22 mouse cellular contexts compared by ENCODE assay signal in the genomic region with DNA sequence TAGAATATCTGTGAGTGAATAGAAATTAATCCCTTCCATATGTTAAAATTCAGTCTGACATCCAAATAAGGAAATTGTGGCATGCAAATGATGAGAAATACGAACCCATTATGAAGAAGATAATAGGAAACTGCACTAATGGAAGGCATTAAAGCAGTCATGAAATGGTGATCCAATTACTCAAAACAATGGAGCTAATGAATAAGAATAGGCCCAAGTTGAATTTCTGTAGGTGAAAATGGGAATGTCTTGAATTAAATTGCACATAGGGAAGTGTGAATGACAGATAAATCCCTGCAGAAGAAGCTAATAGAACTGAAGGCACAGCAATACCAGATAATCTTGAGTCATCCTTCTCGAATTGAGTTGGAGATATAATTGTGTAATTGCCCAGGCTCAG.
DNase-seq lines count a peak whose midpoint lies in the region; ATAC-seq and TF ChIP-seq lines count a peak whose summit lies in the region.
"Had no signal": no experiment of that assay in that cellular context is flagged by ENCODE, and none has a peak within 500 bp of the region (broad histone marks: within the 10 kb centered on the region; RNA-seq: fewer than 3 reads in every experiment).

No protein-coding gene starts in this region.

- no peak overlapping the region for H3K4me3 ChIP-seq in forebrain, embryonic 13.5 days
- H3K4me3 ChIP-seq in forebrain, embryonic 12.5 days (replicated peaks) = no peak overlapping the region
- no peak overlapping the region for H3K4me3 ChIP-seq in forebrain, embryonic 16.5 days (replicated peaks; ENCODE audit: low read length)
- no peak overlapping the region for H3K4me3 ChIP-seq in forebrain, embryonic 11.5 days (ENCODE audit: low read depth, low read length)
- H3K4me3 ChIP-seq in heart, adult 2 months = no peak overlapping the region
- H3K4me3 ChIP-seq: embryonic facial prominence, embryonic 10.5 days; embryonic facial prominence, embryonic 12.5 days had no signal

- peak; percentile 36; the same call in 1 of the 2 replicates for ATAC-seq in forebrain, embryonic 13.5 days
- no peak for ATAC-seq in forebrain, embryonic 12.5 days (ENCODE audit: low FRiP score)
- peak; percentile 59; the same call in 1 of the 2 replicates for ATAC-seq in forebrain, embryonic 16.5 days
- ATAC-seq in forebrain, embryonic 11.5 days (replicated peaks; ENCODE audit: low FRiP score) = no peak
- ATAC-seq: activated CD4-positive, CD25-positive, alpha-beta regulatory T cell, adult 4 months; CD4-positive, CD25-positive, alpha-beta regulatory T cell, adult 4 months; Patski had no signal

- intact Hi-C loops in heart, adult 2 months (cut with DNase I) = no loop called here

- TF ChIP-seq POLR2A in brain, embryonic 14.5 days (IDR thresholded peaks at IDR 0.05; ENCODE audit: borderline replicate concordance, extremely low read depth, insufficient read depth, insufficient read length, poor library complexity, severe bottlenecking) = no peak
- no peak for TF ChIP-seq POLR2A in heart, adult 2 months (IDR thresholded peaks at IDR 0.05; ENCODE audit: insufficient read depth, low read depth, low read length)

- no peak for DNase-seq in forebrain, embryonic 11.5 days (ENCODE audit: low spot score)
- DNase-seq in brain, embryonic 14.5 days (ENCODE audit: low read depth) = peak; percentile 54
- DNase-seq in heart, adult 2 months = no peak
- DNase-seq: adrenal gland, adult 8-10 months; adrenal gland, postnatal 14 days; adrenal gland, postnatal 36 days; B cell, adult 2 months; cerebellum, adult 11-12 months; cerebellum, adult 2 months; cerebellum, adult 9-10 months; cerebellum, postnatal 10 days; cerebellum, postnatal 25 days had no signal

- H3K27ac ChIP-seq in forebrain, embryonic 13.5 days = no peak overlapping the region
- H3K27ac ChIP-seq in forebrain, embryonic 12.5 days = no peak overlapping the region
- H3K27ac ChIP-seq in forebrain, embryonic 16.5 days (ENCODE audit: low read length) = no peak overlapping the region
- no peak overlapping the region for H3K27ac ChIP-seq in forebrain, embryonic 11.5 days (ENCODE audit: low read depth, low read length)
- no peak overlapping the region for H3K27ac ChIP-seq in heart, adult 2 months
- H3K27ac ChIP-seq: embryonic facial prominence, embryonic 10.5 days; embryonic facial prominence, embryonic 12.5 days had no signal

- WGBS in forebrain, embryonic 13.5 days = 32% methylated on average over 2 of the region's 2 CpGs
- WGBS in forebrain, embryonic 12.5 days = 50% methylated on average over 2 of the region's 2 CpGs
- 34% methylated on average over 2 of the region's 2 CpGs for WGBS in forebrain, embryonic 16.5 days
- WGBS in forebrain, embryonic 11.5 days = 64% methylated on average over 2 of the region's 2 CpGs
- WGBS in heart, adult 2 months = 46% methylated on average over 2 of the region's 2 CpGs

- no peak for TF ChIP-seq CTCF in brain, embryonic 14.5 days (IDR thresholded peaks at IDR 0.05; ENCODE audit: borderline replicate concordance, extremely low read depth, insufficient read depth, insufficient read length)
- no peak for TF ChIP-seq CTCF in heart, adult 2 months (IDR thresholded peaks at IDR 0.05)

- no peaks in the 10 kb centered on the region for H3K36me3 ChIP-seq in forebrain, embryonic 13.5 days (ENCODE audit: poor library complexity, severe bottlenecking)
- H3K36me3 ChIP-seq in forebrain, embryonic 12.5 days (replicated peaks) = no peaks in the 10 kb centered on the region
- H3K36me3 ChIP-seq in forebrain, embryonic 16.5 days (ENCODE audit: control insufficient read depth, insufficient read depth) = no peaks in the 10 kb centered on the region
- no peaks in the 10 kb centered on the region for H3K36me3 ChIP-seq in forebrain, embryonic 11.5 days (ENCODE audit: control insufficient read depth, insufficient read depth, low read length)
- no peaks in the 10 kb centered on the region for H3K36me3 ChIP-seq in heart, adult 2 months (ENCODE audit: control insufficient read depth, insufficient read depth, low read length)
- H3K36me3 ChIP-seq: embryonic facial prominence, embryonic 10.5 days; embryonic facial prominence, embryonic 12.5 days; G1E had no signal

- no peak overlapping the region for H3K4me2 ChIP-seq in forebrain, embryonic 13.5 days
- no peak overlapping the region for H3K4me2 ChIP-seq in forebrain, embryonic 12.5 days
- H3K4me2 ChIP-seq in forebrain, embryonic 16.5 days (ENCODE audit: low read length) = no peak overlapping the region
- no peak overlapping the region for H3K4me2 ChIP-seq in forebrain, embryonic 11.5 days (ENCODE audit: low read depth, low read length, severe bottlenecking)
- H3K4me2 ChIP-seq: embryonic facial prominence, embryonic 12.5 days had no signal

- H3K4me1 ChIP-seq in forebrain, embryonic 13.5 days = no peaks in the 10 kb centered on the region
- H3K4me1 ChIP-seq in forebrain, embryonic 12.5 days = no peaks in the 10 kb centered on the region
- H3K4me1 ChIP-seq in forebrain, embryonic 16.5 days (replicated peaks; ENCODE audit: control insufficient read depth, insufficient read depth, low read length) = no peaks in the 10 kb centered on the region
- H3K4me1 ChIP-seq in forebrain, embryonic 11.5 days (replicated peaks; ENCODE audit: control insufficient read depth, insufficient read depth, low read length) = no peaks in the 10 kb centered on the region
- no peaks in the 10 kb centered on the region for H3K4me1 ChIP-seq in heart, adult 2 months (ENCODE audit: control insufficient read depth, insufficient read depth, low read length)
- H3K4me1 ChIP-seq: embryonic facial prominence, embryonic 10.5 days; embryonic facial prominence, embryonic 12.5 days had no signal

- H3K9ac ChIP-seq in forebrain, embryonic 13.5 days = no peak overlapping the region
- H3K9ac ChIP-seq in forebrain, embryonic 12.5 days = no peak overlapping the region
- H3K9ac ChIP-seq in forebrain, embryonic 16.5 days (replicated peaks; ENCODE audit: low read depth, low read length) = no peak overlapping the region
- no peak overlapping the region for H3K9ac ChIP-seq in forebrain, embryonic 11.5 days (ENCODE audit: low read length)
- H3K9ac ChIP-seq in heart, adult 2 months (ENCODE audit: low read depth, low read length) = no peak overlapping the region
- H3K9ac ChIP-seq: embryonic facial prominence, embryonic 12.5 days had no signal

- H3K79me2 ChIP-seq in heart, adult 2 months (replicated peaks; ENCODE audit: control insufficient read depth, insufficient read depth, low read length) = no peaks in the 10 kb centered on the region

- no peaks in the 10 kb centered on the region for H3K27me3 ChIP-seq in forebrain, embryonic 13.5 days
- no peaks in the 10 kb centered on the region for H3K27me3 ChIP-seq in forebrain, embryonic 12.5 days
- no peaks in the 10 kb centered on the region for H3K27me3 ChIP-seq in forebrain, embryonic 16.5 days (replicated peaks; ENCODE audit: control insufficient read depth, insufficient read depth, low read length)
- no peaks in the 10 kb centered on the region for H3K27me3 ChIP-seq in forebrain, embryonic 11.5 days (ENCODE audit: control insufficient read depth, insufficient read depth, low read length)
- H3K27me3 ChIP-seq in heart, adult 2 months (ENCODE audit: control insufficient read depth, insufficient read depth, low read length) = no peaks in the 10 kb centered on the region
- H3K27me3 ChIP-seq: CH12.LX; embryonic facial prominence, embryonic 12.5 days; Patski had no signal

- no peak for TF ChIP-seq EP300 in heart, adult 2 months (IDR thresholded peaks at IDR 0.05; ENCODE audit: insufficient read depth, low read depth, low read length)

- H3K9me3 ChIP-seq in forebrain, embryonic 13.5 days (replicated peaks) = no peaks in the 10 kb centered on the region
- no peaks in the 10 kb centered on the region for H3K9me3 ChIP-seq in forebrain, embryonic 12.5 days
- H3K9me3 ChIP-seq in forebrain, embryonic 16.5 days (ENCODE audit: control insufficient read depth, low read length) = no peaks in the 10 kb centered on the region
- no peaks in the 10 kb centered on the region for H3K9me3 ChIP-seq in forebrain, embryonic 11.5 days (ENCODE audit: control insufficient read depth, low read length)
- H3K9me3 ChIP-seq: embryonic facial prominence, embryonic 10.5 days; embryonic facial prominence, embryonic 12.5 days; G1E had no signal

Comparison
In these comparisons a context has a peak if more than half of its experiments do, and no peak if none do; other contexts are left out.
1. ATAC-seq: peak in forebrain, embryonic 13.5 days (single experiment) and forebrain, embryonic 16.5 days (single experiment); none in forebrain, embryonic 12.5 days (single experiment) and forebrain, embryonic 11.5 days (single experiment).